Comparison of ENCODE assay signal across 12 mouse cellular contexts in genomic region chr7:36892776-36893500, GRCm38 (mm10).
DNase-seq lines count a peak whose midpoint lies in the region; ATAC-seq lines count a peak whose summit lies in the region.
"Had no signal": no experiment of that assay in that cellular context is flagged by ENCODE, and none has a peak within 500 bp of the region (broad histone marks: within the 10 kb centered on the region; RNA-seq: fewer than 3 reads in every experiment).

No protein-coding gene starts in this region.

- peak; percentile 64; the same call in 1 of the 2 replicates for ATAC-seq in embryonic facial prominence, embryonic 11.5 days (replicated peaks; ENCODE audit: insufficient number of reproducible peaks, low FRiP score, low TSS enrichment, low read depth)
- peak; percentile 75 for ATAC-seq in midbrain, embryonic 16.5 days
- ATAC-seq in megakaryocyte progenitor cell, adult 5-6 weeks (replicated peaks; ENCODE audit: poor library complexity), result no peak

- H3K27ac ChIP-seq in embryonic facial prominence, embryonic 11.5 days (replicated peaks; ENCODE audit: low read depth, low read length), result no peak overlapping the region
- H3K27ac ChIP-seq in hindbrain, embryonic 10.5 days, result peak overlapping the region; percentile 45; the same call in 1 of the 2 replicates
- H3K27ac ChIP-seq in midbrain, embryonic 16.5 days (ENCODE audit: low read length), result no peak overlapping the region
- H3K27ac ChIP-seq: liver, embryonic 14.5 days had no signal

- WGBS in embryonic facial prominence, embryonic 11.5 days, result 49% methylated on average over 18 of the region's 18 CpGs
- WGBS in hindbrain, embryonic 10.5 days, result 61% methylated on average over 18 of the region's 18 CpGs
- 24% methylated on average over 18 of the region's 18 CpGs for WGBS in midbrain, embryonic 16.5 days

- no peak overlapping the region for H3K9ac ChIP-seq in embryonic facial prominence, embryonic 11.5 days (replicated peaks; ENCODE audit: low read length)
- H3K9ac ChIP-seq in midbrain, embryonic 16.5 days (ENCODE audit: low read depth, low read length), result 0 out of 2 replicates have a peak overlapping the region, but pooled peaks have one; percentile 16
- H3K9ac ChIP-seq: liver, embryonic 14.5 days had no signal

- intact Hi-C loops in left cerebral cortex, postnatal 25 days (cut with DNase I), result no loop called here
- intact Hi-C loops in left cerebral cortex, postnatal 10 days (cut with DNase I), result no loop called here

- H3K9me3 ChIP-seq in embryonic facial prominence, embryonic 11.5 days (replicated peaks; ENCODE audit: control insufficient read depth, low read length), result no peaks in the 10 kb centered on the region
- H3K9me3 ChIP-seq in hindbrain, embryonic 10.5 days, result peaks cover 6% of the 10 kb centered on the region; the same call in 1 of the 2 replicates
- H3K9me3 ChIP-seq in midbrain, embryonic 16.5 days (replicated peaks; ENCODE audit: control insufficient read depth, low read length, poor library complexity, severe bottlenecking), result no peaks in the 10 kb centered on the region; the same call in 1 of the 2 replicates

- H3K4me1 ChIP-seq in embryonic facial prominence, embryonic 11.5 days (ENCODE audit: control insufficient read depth, insufficient read depth, low read length), result no peaks in the 10 kb centered on the region
- peaks cover 19% of the 10 kb centered on the region for H3K4me1 ChIP-seq in hindbrain, embryonic 10.5 days (replicated peaks)
- peaks cover 11% of the 10 kb centered on the region for H3K4me1 ChIP-seq in midbrain, embryonic 16.5 days (ENCODE audit: control insufficient read depth, insufficient read depth, low read length)

- peak; percentile 11 to 23 for DNase-seq in left cerebral cortex, postnatal 25 days (ENCODE audit: low spot score in 2 of 2)
- DNase-seq in left cerebral cortex, postnatal 10 days (ENCODE audit: extremely low spot score in 1 of 2, low spot score in 2 of 2), result no peak
- DNase-seq in embryonic facial prominence, embryonic 11.5 days (ENCODE audit: low spot score), result peak; percentile 42
- peak; percentile 14 for DNase-seq in hindbrain, embryonic 10.5 days (ENCODE audit: low spot score)
- no peak for DNase-seq in urinary bladder, postnatal 10 days (ENCODE audit: low spot score)
- DNase-seq in frontal cortex, postnatal 10 days (ENCODE audit: low spot score in 2 of 2), result no peak
- DNase-seq: heart, adult 18-20 months; kidney, postnatal 36 days; thymus, postnatal 4 days had no signal

- no peak overlapping the region for H3K4me3 ChIP-seq in embryonic facial prominence, embryonic 11.5 days (ENCODE audit: low read depth, low read length)
- H3K4me3 ChIP-seq in hindbrain, embryonic 10.5 days, result no peak overlapping the region
- H3K4me3 ChIP-seq in midbrain, embryonic 16.5 days (ENCODE audit: low read depth, low read length), result no peak overlapping the region

- H3K27me3 ChIP-seq in embryonic facial prominence, embryonic 11.5 days (ENCODE audit: control insufficient read depth, insufficient read depth, low read length), result no peaks in the 10 kb centered on the region
- H3K27me3 ChIP-seq in hindbrain, embryonic 10.5 days (ENCODE audit: insufficient read depth, poor library complexity, severe bottlenecking), result no peaks in the 10 kb centered on the region
- H3K27me3 ChIP-seq in midbrain, embryonic 16.5 days (ENCODE audit: control insufficient read depth, insufficient read depth, low read depth, low read length), result no peaks in the 10 kb centered on the region

- H3K36me3 ChIP-seq in embryonic facial prominence, embryonic 11.5 days (replicated peaks; ENCODE audit: control insufficient read depth, insufficient read depth, low read depth, low read length), result no peaks in the 10 kb centered on the region
- H3K36me3 ChIP-seq in hindbrain, embryonic 10.5 days, result no peaks in the 10 kb centered on the region
- no peaks in the 10 kb centered on the region for H3K36me3 ChIP-seq in midbrain, embryonic 16.5 days (ENCODE audit: control insufficient read depth, insufficient read depth, low read length)

- H3K4me2 ChIP-seq in embryonic facial prominence, embryonic 11.5 days (ENCODE audit: low read depth, low read length), result no peak overlapping the region
- H3K4me2 ChIP-seq in midbrain, embryonic 16.5 days (ENCODE audit: low read length), result peak overlapping the region; percentile 6; the same call in 1 of the 2 replicates

Comparison
In these comparisons a context has a peak if more than half of its experiments do, and no peak if none do; other contexts are left out.
1. DNase-seq: peak in left cerebral cortex, postnatal 25 days (2 of 2), embryonic facial prominence, embryonic 11.5 days (single experiment) and hindbrain, embryonic 10.5 days (single experiment); none in left cerebral cortex, postnatal 10 days (0 of 2), urinary bladder, postnatal 10 days (single experiment) and frontal cortex, postnatal 10 days (0 of 2).